Mouse (Mus musculus) stomach, postnatal 0 days (tissue): Measurements from ENCODE around the gene Paqr5.

Experiments used
- CTCF ChIP-seq: IDR thresholded peaks from 2 replicates; pipeline ENCODE4 v1.5.1; 2016; ENCODE audit warnings: antibody characterized with exemption, low read depth, mild to moderate bottlenecking, moderate library complexity
- EP300 ChIP-seq: optimal IDR thresholded peaks from 2 replicates; pipeline ENCODE3; 2016; ENCODE audit warnings: antibody characterized with exemption

GRCm38 (mm10) chr9:62062234-62062633 is 35.6 kb upstream of the Paqr5 start:
- TF ChIP-seq CTCF: no peak
- no peak for TF ChIP-seq EP300
